Mouse (Mus musculus) liver, postnatal 0 days (tissue): ENCODE data around the gene Ddx60.

Experiments used
- CTCF ChIP-seq: sonication (generic); IDR thresholded peaks from 2 replicates; pipeline ENCODE4 v1.5.1; 2016; ENCODE audit warnings: antibody characterized with exemption, low read depth
- EP300 ChIP-seq: IDR thresholded peaks from 2 replicates; pipeline ENCODE4 v1.6.1; 2016; ENCODE audit warnings: antibody characterized with exemption, low read depth, mild to moderate bottlenecking

GRCm38 (mm10) chr8:61896742-61897141 is 31.1 kb upstream of the Ddx60 start:
- no peak for TF ChIP-seq CTCF
- no peak for TF ChIP-seq EP300
